Mouse (Mus musculus) kidney, postnatal 10 days (tissue): ENCODE measurements at regions not wholly inside any gene's neighbourhood (a gene's known extent, or its start where the extent isn't known, plus 50 kb on each side); places are given as distances from the start of the nearest gene placed in this dataset.
A peak's percentile ranks its signal among the peaks of the same experiment; 100 is the strongest.

ENCODE experiments used
- DNase-seq: peaks from one replicate; pipeline ENCODE4 v3.0.0; 2021; ENCODE audit warnings: mixed read lengths

- peak; percentile 87 for DNase-seq
Measured at GRCm38 (mm10) chr12:26532823-26533640, 64.0 kb downstream of the Cmpk2 start.

- DNase-seq, result no peak
Measured at GRCm38 (mm10) chr12:26532076-26532475, 63.1 kb downstream of the Cmpk2 start.
